Mouse (Mus musculus) ovary, adult 10 weeks (tissue): ENCODE data around the gene Ggps1. TPM values are rescaled to one million over a fixed set of nuclear protein-coding genes. Genes with fewer than 3 reads are reported as not detected.

Source experiments
- polyA plus RNA-seq: library from polyadenylated mRNA; stranded (reverse); fragments of 350-450 nt; fragmentation: Illumina TruSeq; extraction: RNeasy Lipid Tissue Mini Kit (QIAGEN cat#74804); gene quantifications from one replicate; pipeline ENCODE4 v1.2.3, GENCODE M21; 2014

Ggps1 gene
- polyA plus RNA-seq, result 118 TPM

GRCm38 (mm10) chr13:14063013-14063941 is at the start of gene Ggps1, which contains the start of gene Arid4b:
Ggps1 (minus strand) TSS chr13:14063488.
Arid4b (plus strand) TSS chr13:14063232.

GRCm38 (mm10) chr13:14039292-14039965 is 23.9 kb downstream of the Ggps1 start, which contains the start of gene Tbce:
Tbce (minus strand) TSS chr13:14039638.

Other genes with a start within 250 kb of the Ggps1 start
- 65.3 TPM for gene B3galnt2, start 109.0 kb downstream of the Ggps1 start, polyA plus RNA-seq
- 66.5 TPM for gene Tbce, start 23.9 kb downstream of the Ggps1 start, polyA plus RNA-seq
- 106 TPM for gene Arid4b, start 256 bp downstream of the Ggps1 start, polyA plus RNA-seq